Mouse (Mus musculus): ENCODE data around the gene 1600002K03Rik. TPM values are rescaled to one million over a fixed set of nuclear protein-coding genes. Genes with fewer than 3 reads are reported as not detected.

1600002K03Rik gene
- polyA plus RNA-seq, 1 experiment from 2014 or later = 14.3 TPM

DNA sequence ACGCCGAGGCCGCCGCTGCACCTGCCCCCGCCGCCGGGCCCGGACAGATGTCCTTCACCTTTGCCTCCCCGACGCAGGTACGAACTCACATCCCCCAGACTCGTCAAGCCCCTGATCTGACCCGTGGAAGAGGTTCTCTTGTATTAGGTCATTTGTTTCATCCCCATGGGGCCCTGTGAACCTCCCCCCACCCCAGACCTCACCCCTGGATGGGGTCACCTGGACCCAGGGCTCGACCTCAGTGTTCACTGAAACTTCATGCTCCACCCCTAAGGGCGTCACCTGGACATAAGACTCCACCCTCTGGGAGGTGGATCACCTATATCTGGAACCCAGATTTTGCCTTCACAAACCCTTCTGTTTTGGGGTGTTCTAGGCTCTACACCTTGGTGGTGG lies 30.2 kb upstream of the 1600002K03Rik start:
- H3K27me3 ChIP-seq (replicated peaks) = no peaks in the 10 kb centered on the region
- H3K4me2 ChIP-seq = peak overlapping the region; percentile 79
- no peaks in the 10 kb centered on the region for H3K9me3 ChIP-seq (replicated peaks)
- no peak; the same call in 1 of the 2 replicates for ATAC-seq (ENCODE audit: low FRiP score)
- peak overlapping the region; percentile 74 for H3K4me3 ChIP-seq (replicated peaks)
- H3K4me1 ChIP-seq = peaks cover 79% of the 10 kb centered on the region
- peak overlapping the region; percentile 91 for H3K27ac ChIP-seq (replicated peaks)
- H3K9ac ChIP-seq (replicated peaks) = peak overlapping the region; percentile 96
- WGBS = 0% methylated on average over 15 of the region's 15 CpGs
- H3K36me3 ChIP-seq = peaks cover 25% of the 10 kb centered on the region

DNA sequence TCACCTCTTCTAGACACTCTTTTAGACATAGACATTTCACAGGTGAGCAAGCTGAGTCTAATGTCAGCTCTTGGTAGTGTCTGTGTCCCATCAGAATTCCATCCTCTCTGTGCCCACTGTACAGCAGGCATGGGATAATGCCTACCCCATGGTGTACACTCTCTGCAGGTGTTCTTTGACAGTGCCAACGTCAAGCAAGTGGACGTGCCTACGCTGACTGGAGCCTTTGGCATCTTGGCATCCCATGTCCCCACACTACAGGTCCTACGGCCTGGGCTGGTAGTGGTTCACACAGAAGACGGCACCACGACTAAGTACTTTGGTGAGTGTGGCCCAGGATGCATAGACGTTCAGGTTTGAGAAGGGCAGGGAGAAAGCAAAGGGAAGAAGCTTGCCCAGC lies 29.1 kb upstream of the 1600002K03Rik start:
- Histone ChIP-seq H3K4me2 (no peak overlapping the region; the same call in 1 of the 2 replicates), H3K4me3 (replicated peaks) (no peak overlapping the region), H3K9ac (replicated peaks) (no peak overlapping the region), H3K27me3 (replicated peaks) (no peaks in the 10 kb centered on the region), H3K36me3 (peaks cover 25% of the 10 kb centered on the region), H3K4me1 (peaks cover 77% of the 10 kb centered on the region), H3K27ac (replicated peaks) (no peak overlapping the region), H3K9me3 (replicated peaks) (no peaks in the 10 kb centered on the region)
- 95% methylated on average over 7 of the region's 7 CpGs for WGBS
- ATAC-seq (ENCODE audit: low FRiP score) = no peak

DNA sequence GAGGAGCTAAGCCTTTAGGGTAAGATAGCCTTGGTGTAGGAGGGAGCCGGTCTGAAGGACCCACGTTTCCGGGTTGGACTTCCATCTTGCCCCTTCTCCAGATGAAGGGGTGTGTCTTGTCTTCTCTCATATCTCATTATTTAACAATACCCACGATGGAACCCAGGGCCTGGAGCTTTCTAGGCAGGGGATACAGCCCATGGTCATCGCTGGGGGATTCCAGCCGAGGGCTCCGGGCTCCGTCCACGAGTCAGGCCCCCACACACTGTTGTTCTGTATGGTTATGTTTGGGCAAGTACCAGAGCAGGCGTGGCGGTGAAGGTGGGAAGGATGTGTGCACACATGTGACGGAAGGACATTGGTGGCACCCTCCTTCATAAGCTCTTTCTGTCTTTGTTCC lies 28.6 kb upstream of the 1600002K03Rik start:
- H3K36me3 ChIP-seq = peaks cover 25% of the 10 kb centered on the region
- no peaks in the 10 kb centered on the region for H3K27me3 ChIP-seq (replicated peaks)
- no peak for ATAC-seq (ENCODE audit: low FRiP score)
- H3K4me1 ChIP-seq = peaks cover 77% of the 10 kb centered on the region
- no peak overlapping the region for H3K9ac ChIP-seq (replicated peaks)
- no peak overlapping the region for H3K4me2 ChIP-seq
- no peak overlapping the region for H3K27ac ChIP-seq (replicated peaks)
- no peaks in the 10 kb centered on the region for H3K9me3 ChIP-seq (replicated peaks)
- no peak overlapping the region for H3K4me3 ChIP-seq (replicated peaks)
- WGBS = 92% methylated on average over 12 of the region's 12 CpGs

DNA sequence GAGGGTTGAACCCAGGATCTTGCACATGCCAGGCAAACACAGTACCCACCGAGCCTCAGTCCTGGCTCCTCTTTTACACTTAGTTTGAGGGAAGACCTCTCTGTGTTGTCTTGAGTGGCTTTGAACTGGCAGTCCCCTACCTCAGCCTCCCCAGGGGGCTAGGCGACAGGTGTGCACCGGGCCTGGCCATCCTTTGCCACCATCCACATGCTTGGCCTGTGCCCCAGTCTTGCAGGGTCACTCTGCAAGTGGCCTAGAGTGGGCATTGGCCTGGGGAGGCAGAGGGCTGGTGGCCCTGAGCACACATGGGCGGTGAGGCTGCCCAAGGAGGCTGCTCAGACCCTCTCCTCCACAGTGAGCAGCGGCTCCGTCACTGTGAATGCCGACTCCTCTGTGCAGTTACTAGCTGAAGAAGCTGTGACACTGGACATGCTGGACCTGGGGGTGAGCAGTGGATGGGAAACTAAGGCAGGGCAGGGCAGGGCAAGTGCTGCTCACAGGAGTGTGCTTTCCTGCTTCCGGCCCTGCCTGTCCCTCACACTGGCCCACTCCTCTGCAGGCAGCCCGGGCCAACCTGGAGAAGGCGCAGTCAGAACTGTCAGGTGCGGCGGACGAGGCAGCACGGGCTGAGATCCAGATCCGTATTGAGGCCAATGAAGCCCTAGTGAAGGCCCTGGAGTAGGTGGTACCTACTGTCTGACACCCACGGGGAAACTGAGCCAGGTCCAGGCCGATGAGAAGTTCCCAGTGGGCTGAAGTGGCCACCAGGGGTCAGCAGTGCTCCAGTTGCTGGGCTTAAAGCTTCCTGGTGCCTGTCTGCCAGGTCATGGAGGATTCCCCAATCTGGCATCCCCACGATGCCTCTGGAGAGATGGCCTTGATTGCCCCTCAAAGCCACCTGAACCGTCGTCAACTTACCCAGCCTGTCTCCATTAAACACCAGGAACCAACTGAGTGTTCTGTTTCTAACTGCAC lies 27.6 kb upstream of the 1600002K03Rik start:
- no peaks in the 10 kb centered on the region for H3K27me3 ChIP-seq (replicated peaks)
- H3K27ac ChIP-seq (replicated peaks) = no peak overlapping the region
- H3K4me3 ChIP-seq (replicated peaks) = no peak overlapping the region
- no peak for ATAC-seq (ENCODE audit: low FRiP score)
- H3K9me3 ChIP-seq (replicated peaks) = no peaks in the 10 kb centered on the region
- H3K4me1 ChIP-seq = peaks cover 69% of the 10 kb centered on the region
- H3K4me2 ChIP-seq = 0 out of 2 replicates have a peak overlapping the region, but pooled peaks have one; percentile 4
- peak overlapping the region; percentile 11; the same call in 1 of the 2 replicates for H3K9ac ChIP-seq (replicated peaks)
- 69% methylated on average over 20 of the region's 20 CpGs for WGBS
- peaks cover 25% of the 10 kb centered on the region for H3K36me3 ChIP-seq

DNA sequence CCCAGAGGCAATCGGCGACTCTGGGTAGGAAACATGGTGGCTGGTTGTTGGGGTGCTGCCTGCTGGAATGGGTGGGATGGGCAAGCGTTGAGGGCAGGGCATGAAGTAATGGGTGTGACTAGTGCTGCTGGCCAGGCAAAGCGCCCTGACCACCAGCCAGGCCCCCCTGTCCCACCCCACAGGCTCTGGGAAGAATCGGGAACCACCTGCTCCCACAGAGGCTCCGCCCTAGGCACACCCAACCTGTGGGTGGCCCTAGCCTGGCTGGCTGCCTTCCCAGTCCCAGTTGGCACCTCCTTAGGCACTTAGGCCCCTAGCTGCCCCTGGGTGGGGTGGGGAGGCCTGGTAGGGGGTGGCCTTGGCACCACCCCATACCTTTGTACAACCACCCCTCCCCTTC lies 26.8 kb upstream of the 1600002K03Rik start:
- peaks cover 65% of the 10 kb centered on the region for H3K4me1 ChIP-seq
- peak overlapping the region; percentile 11; the same call in 1 of the 2 replicates for H3K9ac ChIP-seq (replicated peaks)
- no peaks in the 10 kb centered on the region for H3K9me3 ChIP-seq (replicated peaks)
- H3K27me3 ChIP-seq (replicated peaks) = no peaks in the 10 kb centered on the region
- no peak for ATAC-seq (ENCODE audit: low FRiP score)
- H3K4me3 ChIP-seq (replicated peaks) = no peak overlapping the region
- peaks cover 25% of the 10 kb centered on the region for H3K36me3 ChIP-seq
- 77% methylated on average over 6 of the region's 6 CpGs for WGBS
- H3K4me2 ChIP-seq = 0 out of 2 replicates have a peak overlapping the region, but pooled peaks have one; percentile 4
- no peak overlapping the region for H3K27ac ChIP-seq (replicated peaks)

DNA sequence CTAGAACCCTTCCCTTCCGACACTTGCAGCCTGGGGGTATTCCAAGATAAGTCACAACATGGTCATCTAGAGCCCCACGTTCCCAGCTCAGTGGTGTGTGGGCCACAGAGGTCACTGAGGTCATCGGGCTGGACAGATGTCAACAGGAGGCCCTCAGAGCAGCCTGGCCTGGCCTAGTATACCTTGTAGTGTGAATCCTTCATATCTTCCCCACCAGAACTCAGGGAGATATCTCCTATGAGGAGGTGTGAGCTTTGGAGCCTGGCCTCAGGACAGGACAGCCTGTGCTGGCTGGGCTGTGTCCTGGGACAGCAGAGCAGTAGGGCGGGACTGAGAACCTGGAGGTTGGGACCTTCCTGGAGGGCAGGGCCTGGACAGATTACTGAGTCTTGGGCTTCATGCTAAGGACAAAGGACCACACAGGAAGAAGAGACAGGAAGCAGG lies 26.2 kb upstream of the 1600002K03Rik start:
- Histone ChIP-seq H3K4me1 (peaks cover 60% of the 10 kb centered on the region), H3K4me3 (replicated peaks) (no peak overlapping the region), H3K9me3 (replicated peaks) (no peaks in the 10 kb centered on the region), H3K9ac (replicated peaks) (peak overlapping the region; percentile 15; the same call in 1 of the 2 replicates), H3K4me2 (no peak overlapping the region), H3K27ac (replicated peaks) (peak overlapping the region; percentile 100; the same call in 1 of the 2 replicates), H3K27me3 (replicated peaks) (no peaks in the 10 kb centered on the region), H3K36me3 (peaks cover 25% of the 10 kb centered on the region)
- 82% methylated on average over 4 of the region's 4 CpGs for WGBS
- ATAC-seq (ENCODE audit: low FRiP score) = no peak

DNA sequence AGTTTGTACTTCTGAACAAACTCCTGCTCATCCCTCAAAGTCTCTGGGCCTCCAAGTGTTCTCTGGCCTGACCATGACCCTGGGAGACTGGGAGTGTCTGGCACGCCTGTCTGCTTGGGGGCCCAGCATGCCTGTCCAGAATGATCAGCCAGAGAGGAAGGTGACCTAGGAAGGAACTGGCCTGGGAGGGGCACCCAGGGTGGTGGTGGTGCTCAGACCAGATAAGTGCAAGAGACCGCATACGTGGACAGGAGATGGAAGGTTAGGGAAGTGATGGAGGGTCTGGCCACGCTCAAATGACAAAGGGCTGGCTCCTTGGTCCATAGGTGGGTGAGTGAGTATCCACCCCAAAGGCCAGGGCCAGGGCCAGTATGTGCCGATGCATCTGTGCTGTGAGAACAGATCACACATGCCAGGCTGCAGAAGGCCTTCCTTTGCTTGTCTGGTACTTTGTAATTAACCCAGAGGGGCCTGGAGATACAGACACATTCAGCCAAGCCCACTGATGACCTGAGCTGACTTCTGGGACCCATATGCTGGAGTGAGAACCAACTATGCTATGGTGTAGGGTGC lies 25.5 kb upstream of the 1600002K03Rik start:
- peaks cover 29% of the 10 kb centered on the region for H3K36me3 ChIP-seq
- peak overlapping the region; percentile 96 for H3K9ac ChIP-seq (replicated peaks)
- ATAC-seq (ENCODE audit: low FRiP score) = no peak
- 70% methylated on average over 5 of the region's 5 CpGs for WGBS
- H3K9me3 ChIP-seq (replicated peaks) = no peaks in the 10 kb centered on the region
- H3K4me1 ChIP-seq = peaks cover 63% of the 10 kb centered on the region
- peak overlapping the region; percentile 93 for H3K4me3 ChIP-seq (replicated peaks)
- H3K27ac ChIP-seq (replicated peaks) = peak overlapping the region; percentile 100
- no peaks in the 10 kb centered on the region for H3K27me3 ChIP-seq (replicated peaks)
- H3K4me2 ChIP-seq = peak overlapping the region; percentile 94

DNA sequence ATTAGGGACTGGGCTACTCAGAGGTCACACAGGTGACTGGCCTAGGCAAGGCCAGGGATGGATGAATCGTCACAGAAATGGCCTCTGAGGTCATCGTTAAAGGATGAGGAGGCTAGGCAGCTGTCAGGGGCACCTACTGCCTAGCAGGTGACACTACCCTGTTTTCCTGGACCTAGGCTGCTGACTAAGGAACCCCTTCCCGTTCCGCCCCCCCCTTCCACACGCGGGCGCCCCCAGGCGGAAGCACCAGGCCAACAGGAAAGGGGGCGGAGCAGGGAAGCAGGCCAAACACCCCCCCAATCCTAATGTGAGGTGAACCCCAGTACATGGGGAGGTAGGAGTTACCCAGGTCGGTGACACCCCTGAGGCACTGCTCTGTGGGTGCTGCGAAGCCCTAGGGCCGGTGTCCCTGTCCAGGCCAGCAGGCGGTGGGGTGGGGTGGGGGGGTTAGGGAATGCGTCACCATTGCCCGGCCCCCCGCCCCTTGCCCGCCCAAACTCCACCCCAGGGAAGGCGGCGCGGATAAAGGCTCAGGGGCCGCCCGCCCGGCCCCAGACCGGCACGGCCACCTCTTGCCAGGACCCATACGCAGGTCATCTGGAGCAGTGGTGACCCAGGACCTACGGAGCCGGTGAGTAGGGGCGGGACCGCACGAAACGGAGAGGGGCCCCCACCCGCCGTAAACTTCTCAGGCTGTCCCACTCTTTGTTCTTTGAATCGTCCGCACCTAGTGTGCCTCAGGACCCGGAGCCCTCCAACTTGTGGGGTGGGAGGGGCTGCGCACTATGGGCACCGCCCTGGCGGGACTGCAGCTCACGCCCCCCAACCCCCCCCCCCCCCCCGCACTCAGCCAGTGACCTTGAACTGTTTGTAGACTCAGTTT lies 24.8 kb upstream of the 1600002K03Rik start, which contains the start of gene Midn:
Gene Midn, plus strand, starts transcription at position 554 of the 883 bp plus-strand sequence.
- Histone ChIP-seq H3K27me3 (replicated peaks) (no peaks in the 10 kb centered on the region), H3K27ac (replicated peaks) (peak within 1 kb of the TSS; percentile 100), H3K4me1 (peaks cover 66% of the 10 kb centered on the region), H3K36me3 (peaks cover 33% of the 10 kb centered on the region), H3K4me2 (peak within 1 kb of the TSS; percentile 94), H3K4me3 (replicated peaks) (peak within 1 kb of the TSS; percentile 93), H3K9ac (replicated peaks) (peak within 1 kb of the TSS; percentile 96), H3K9me3 (replicated peaks) (no peaks in the 10 kb centered on the region)
- ATAC-seq (ENCODE audit: low FRiP score) = peak; percentile 15
- under 1% methylated on average over 40 of the region's 42 CpGs for WGBS

DNA sequence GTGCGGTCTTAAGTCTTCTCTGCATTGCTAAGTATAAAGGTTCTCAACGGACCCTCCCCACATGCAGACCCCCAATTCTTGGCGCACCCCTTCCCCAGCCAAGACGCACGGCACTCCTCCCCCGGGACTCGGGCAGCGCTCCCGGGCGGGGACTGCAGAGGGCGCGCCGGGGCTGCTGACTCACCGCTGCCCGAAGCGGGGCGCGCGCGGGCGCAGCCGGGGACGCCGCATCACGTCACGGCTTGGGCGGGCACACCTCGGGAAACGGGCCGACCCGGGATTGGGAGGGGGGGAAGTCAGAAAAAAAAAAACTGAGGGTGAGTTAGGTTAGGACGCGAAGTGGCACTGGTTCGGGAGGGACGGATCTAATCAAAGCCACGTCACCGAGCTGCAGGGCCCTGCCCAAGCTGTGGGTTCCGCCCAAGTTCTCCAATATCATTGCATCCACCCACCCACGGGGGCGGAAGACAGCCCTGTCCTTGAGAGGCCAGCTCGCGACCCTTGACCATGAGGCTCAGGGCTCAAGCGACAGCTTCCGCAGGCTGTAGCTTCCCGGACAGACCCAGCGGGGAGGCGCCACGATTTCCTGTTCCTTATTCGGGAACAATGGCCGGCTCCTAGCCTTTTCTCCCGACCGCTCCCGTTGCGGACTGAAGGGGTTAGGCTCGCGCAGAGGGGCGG lies 24.0 kb upstream of the 1600002K03Rik start:
- Histone ChIP-seq H3K36me3 (peaks cover 41% of the 10 kb centered on the region), H3K4me2 (peak overlapping the region; percentile 94), H3K27ac (replicated peaks) (peak overlapping the region; percentile 100), H3K27me3 (replicated peaks) (no peaks in the 10 kb centered on the region), H3K9me3 (replicated peaks) (no peaks in the 10 kb centered on the region), H3K4me1 (peaks cover 66% of the 10 kb centered on the region), H3K4me3 (replicated peaks) (peak overlapping the region; percentile 93), H3K9ac (replicated peaks) (peak overlapping the region; percentile 96)
- ATAC-seq (ENCODE audit: low FRiP score) = peak; percentile 61
- under 1% methylated on average over 55 of the region's 57 CpGs for whole genome bisulfite sequencing

DNA sequence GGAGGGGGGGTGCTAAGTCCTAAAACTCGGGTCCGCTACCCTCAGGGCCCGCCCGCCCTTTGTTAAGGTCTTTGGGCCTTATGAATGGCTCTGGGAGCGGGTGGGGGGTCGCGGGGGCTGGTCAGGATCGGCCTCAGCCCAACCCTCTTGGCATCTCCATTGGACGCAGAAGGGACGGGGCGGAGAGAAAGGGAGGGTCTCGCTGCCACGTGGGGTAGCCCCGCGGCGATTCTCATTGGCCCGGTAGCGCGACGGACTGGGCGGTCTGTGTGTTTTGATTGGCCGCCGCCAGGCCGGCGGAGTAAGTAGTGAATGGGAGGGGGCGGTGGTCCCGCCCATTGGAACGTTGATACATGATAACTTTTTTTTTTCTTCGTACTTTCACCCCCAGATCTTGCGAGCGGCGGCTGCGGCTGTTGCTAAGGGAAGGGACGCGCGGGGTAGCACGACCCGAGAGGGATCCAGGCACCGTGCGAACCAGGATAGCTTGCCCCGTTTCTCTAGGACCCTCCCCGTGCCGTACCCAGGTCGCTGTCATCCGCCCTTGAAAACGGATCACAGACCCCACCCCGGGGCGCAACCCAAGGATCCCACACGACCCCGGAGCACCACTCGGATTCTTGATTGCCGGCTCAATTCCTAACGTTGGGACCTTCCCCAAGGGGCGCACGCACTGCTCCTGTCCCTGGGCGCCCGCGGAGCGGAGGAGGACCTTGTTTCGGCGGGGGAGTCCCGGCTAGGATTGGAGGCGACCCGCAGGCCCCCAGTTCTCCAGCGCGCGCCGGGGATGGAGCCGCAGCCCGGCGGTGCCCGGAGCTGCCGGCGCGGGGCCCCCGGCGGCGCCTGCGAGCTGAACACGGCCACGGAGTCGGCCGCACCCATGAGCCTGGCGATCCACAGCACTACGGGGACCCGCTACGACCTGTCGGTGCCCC lies 23.2 kb upstream of the 1600002K03Rik start:
- under 1% methylated on average over 83 of the region's 88 CpGs for WGBS
- Histone ChIP-seq H3K4me3 (replicated peaks) (peak overlapping the region; percentile 93), H3K36me3 (peaks cover 42% of the 10 kb centered on the region), H3K27me3 (replicated peaks) (no peaks in the 10 kb centered on the region), H3K4me2 (peak overlapping the region; percentile 94), H3K9ac (replicated peaks) (peak overlapping the region; percentile 97), H3K27ac (replicated peaks) (peak overlapping the region; percentile 100), H3K9me3 (replicated peaks) (no peaks in the 10 kb centered on the region), H3K4me1 (peaks cover 66% of the 10 kb centered on the region)
- ATAC-seq (ENCODE audit: low FRiP score) = peak; percentile 89

All from neural tube, embryonic 15.5 days (tissue).